Mouse (Mus musculus): ENCODE measurements at regions not wholly inside any gene's neighbourhood (a gene's known extent, or its start where the extent isn't known, plus 50 kb on each side); places are given as distances from the start of the nearest gene placed in this dataset.

- 49% methylated on average over 2 of the region's 2 CpGs for WGBS
- DNase-seq, result no peak
- no peak overlapping the region for H3K4me3 ChIP-seq (ENCODE audit: insufficient read depth, low read depth, low read length)
- no peak overlapping the region for H3K27ac ChIP-seq (ENCODE audit: insufficient read depth, low read depth, low read length)
- TF ChIP-seq CTCF (conservative IDR thresholded peaks at IDR 0.05; ENCODE audit: insufficient read depth, insufficient read length, low read depth, low read length) (no peak), POLR2A (IDR thresholded peaks at IDR 0.05; ENCODE audit: low read depth, low read length) (no peak)
- no peaks in the 10 kb centered on the region for H3K4me1 ChIP-seq (ENCODE audit: control insufficient read depth, insufficient read depth, low read length)
- no peaks in the 10 kb centered on the region for H3K36me3 ChIP-seq (ENCODE audit: control insufficient read depth, insufficient read depth, low read length)
- H3K27me3 ChIP-seq (replicated peaks; ENCODE audit: control insufficient read depth, insufficient read depth, low read length), result no peaks in the 10 kb centered on the region
Measured at GRCm38 (mm10) chr5:39416597-39417023, 338.7 kb downstream of the Hs3st1 start.

- no peak for DNase-seq
- H3K27ac ChIP-seq (ENCODE audit: insufficient read depth, low read depth, low read length), result no peak overlapping the region
- no peak overlapping the region for H3K4me3 ChIP-seq (ENCODE audit: insufficient read depth, low read depth, low read length)
- TF ChIP-seq POLR2A (IDR thresholded peaks at IDR 0.05; ENCODE audit: low read depth, low read length) (no peak), CTCF (conservative IDR thresholded peaks at IDR 0.05; ENCODE audit: insufficient read depth, insufficient read length, low read depth, low read length) (no peak)
- H3K36me3 ChIP-seq (ENCODE audit: control insufficient read depth, insufficient read depth, low read length), result no peaks in the 10 kb centered on the region
- H3K27me3 ChIP-seq (replicated peaks; ENCODE audit: control insufficient read depth, insufficient read depth, low read length), result no peaks in the 10 kb centered on the region
- 71% methylated on average over 5 of the region's 5 CpGs for WGBS
- no peaks in the 10 kb centered on the region for H3K4me1 ChIP-seq (ENCODE audit: control insufficient read depth, insufficient read depth, low read length)
Measured at GRCm38 (mm10) chr5:39412756-39413155, 342.5 kb downstream of the Hs3st1 start.

- Histone ChIP-seq H3K27ac (ENCODE audit: insufficient read depth, low read depth, low read length) (no peak overlapping the region), H3K27me3 (replicated peaks; ENCODE audit: control insufficient read depth, insufficient read depth, low read length) (no peaks in the 10 kb centered on the region), H3K4me3 (ENCODE audit: insufficient read depth, low read depth, low read length) (no peak overlapping the region), H3K4me1 (ENCODE audit: control insufficient read depth, insufficient read depth, low read length) (no peaks in the 10 kb centered on the region), H3K36me3 (ENCODE audit: control insufficient read depth, insufficient read depth, low read length) (no peaks in the 10 kb centered on the region)
- DNase-seq, result no peak
- TF ChIP-seq CTCF (conservative IDR thresholded peaks at IDR 0.05; ENCODE audit: insufficient read depth, insufficient read length, low read depth, low read length), result no peak
- TF ChIP-seq POLR2A (IDR thresholded peaks at IDR 0.05; ENCODE audit: low read depth, low read length), result no peak
Measured at GRCm38 (mm10) chr5:39390391-39390987, 364.8 kb downstream of the Hs3st1 start.

GRCm38 (mm10) chr5:39384410-39384809 is 370.9 kb downstream of the Hs3st1 start:
- Histone ChIP-seq H3K27ac (ENCODE audit: insufficient read depth, low read depth, low read length) (no peak overlapping the region), H3K4me3 (ENCODE audit: insufficient read depth, low read depth, low read length) (no peak overlapping the region), H3K4me1 (ENCODE audit: control insufficient read depth, insufficient read depth, low read length) (no peaks in the 10 kb centered on the region), H3K27me3 (replicated peaks; ENCODE audit: control insufficient read depth, insufficient read depth, low read length) (no peaks in the 10 kb centered on the region; the same call in 1 of the 2 replicates), H3K36me3 (ENCODE audit: control insufficient read depth, insufficient read depth, low read length) (no peaks in the 10 kb centered on the region)
- TF ChIP-seq CTCF (conservative IDR thresholded peaks at IDR 0.05; ENCODE audit: insufficient read depth, insufficient read length, low read depth, low read length), result no peak
- no peak for TF ChIP-seq POLR2A (IDR thresholded peaks at IDR 0.05; ENCODE audit: low read depth, low read length)
- WGBS, result 92% methylated on average over 2 of the region's 2 CpGs
- no peak for DNase-seq

- no peak overlapping the region for H3K4me3 ChIP-seq (ENCODE audit: insufficient read depth, low read depth, low read length)
- H3K27me3 ChIP-seq (replicated peaks; ENCODE audit: control insufficient read depth, insufficient read depth, low read length), result no peaks in the 10 kb centered on the region
- DNase-seq, result no peak
- no peak overlapping the region for H3K27ac ChIP-seq (ENCODE audit: insufficient read depth, low read depth, low read length)
- TF ChIP-seq CTCF (conservative IDR thresholded peaks at IDR 0.05; ENCODE audit: insufficient read depth, insufficient read length, low read depth, low read length) (no peak), POLR2A (IDR thresholded peaks at IDR 0.05; ENCODE audit: low read depth, low read length) (no peak)
- no peaks in the 10 kb centered on the region for H3K36me3 ChIP-seq (ENCODE audit: control insufficient read depth, insufficient read depth, low read length)
- no peaks in the 10 kb centered on the region for H3K4me1 ChIP-seq (ENCODE audit: control insufficient read depth, insufficient read depth, low read length)
- whole genome bisulfite sequencing, result 75% methylated on average over 3 of the region's 3 CpGs
Measured at GRCm38 (mm10) chr5:39374199-39374598, 381.1 kb downstream of the Hs3st1 start.

- no peak for DNase-seq
- Histone ChIP-seq H3K4me3 (ENCODE audit: insufficient read depth, low read depth, low read length) (no peak overlapping the region), H3K4me1 (ENCODE audit: control insufficient read depth, insufficient read depth, low read length) (no peaks in the 10 kb centered on the region), H3K27me3 (replicated peaks; ENCODE audit: control insufficient read depth, insufficient read depth, low read length) (no peaks in the 10 kb centered on the region), H3K27ac (ENCODE audit: insufficient read depth, low read depth, low read length) (no peak overlapping the region), H3K36me3 (ENCODE audit: control insufficient read depth, insufficient read depth, low read length) (no peaks in the 10 kb centered on the region)
- TF ChIP-seq CTCF (conservative IDR thresholded peaks at IDR 0.05; ENCODE audit: insufficient read depth, insufficient read length, low read depth, low read length) (no peak), POLR2A (IDR thresholded peaks at IDR 0.05; ENCODE audit: low read depth, low read length) (no peak)
- WGBS, result 81% methylated on average over 3 of the region's 3 CpGs
Measured at GRCm38 (mm10) chr5:39348680-39349079, 406.6 kb downstream of the Hs3st1 start.

GRCm38 (mm10) chr5:39347019-39347418 is 408.3 kb downstream of the Hs3st1 start:
- DNase-seq, result no peak
- TF ChIP-seq CTCF (conservative IDR thresholded peaks at IDR 0.05; ENCODE audit: insufficient read depth, insufficient read length, low read depth, low read length), result no peak
- no peak for TF ChIP-seq POLR2A (IDR thresholded peaks at IDR 0.05; ENCODE audit: low read depth, low read length)
- H3K27ac ChIP-seq (ENCODE audit: insufficient read depth, low read depth, low read length), result no peak overlapping the region

More at GRCm38 (mm10) chr5:39347019-39347418, 408.3 kb downstream of the Hs3st1 start:
- Histone ChIP-seq H3K36me3 (ENCODE audit: control insufficient read depth, insufficient read depth, low read length) (no peaks in the 10 kb centered on the region), H3K27me3 (replicated peaks; ENCODE audit: control insufficient read depth, insufficient read depth, low read length) (no peaks in the 10 kb centered on the region), H3K4me1 (ENCODE audit: control insufficient read depth, insufficient read depth, low read length) (no peaks in the 10 kb centered on the region), H3K4me3 (ENCODE audit: insufficient read depth, low read depth, low read length) (no peak overlapping the region)
- 73% methylated on average over 3 of the region's 3 CpGs for WGBS

All from kidney, adult 2 months (tissue).